Mouse (Mus musculus) B cell, adult 67 days (primary cell): ENCODE measurements around the gene Tifab. TPM values are rescaled to one million over a fixed set of nuclear protein-coding genes. Genes with fewer than 3 reads are reported as not detected.

Source experiments
- total RNA-seq, 2 experiments: library from RNA; stranded (reverse); gene quantifications; 4 replicates each; pipeline ENCODE4 v1.2.4; 2023

Tifab gene
- 1 to 10 TPM; 1.8 to 3.0 TPM for total RNA-seq

DNA sequence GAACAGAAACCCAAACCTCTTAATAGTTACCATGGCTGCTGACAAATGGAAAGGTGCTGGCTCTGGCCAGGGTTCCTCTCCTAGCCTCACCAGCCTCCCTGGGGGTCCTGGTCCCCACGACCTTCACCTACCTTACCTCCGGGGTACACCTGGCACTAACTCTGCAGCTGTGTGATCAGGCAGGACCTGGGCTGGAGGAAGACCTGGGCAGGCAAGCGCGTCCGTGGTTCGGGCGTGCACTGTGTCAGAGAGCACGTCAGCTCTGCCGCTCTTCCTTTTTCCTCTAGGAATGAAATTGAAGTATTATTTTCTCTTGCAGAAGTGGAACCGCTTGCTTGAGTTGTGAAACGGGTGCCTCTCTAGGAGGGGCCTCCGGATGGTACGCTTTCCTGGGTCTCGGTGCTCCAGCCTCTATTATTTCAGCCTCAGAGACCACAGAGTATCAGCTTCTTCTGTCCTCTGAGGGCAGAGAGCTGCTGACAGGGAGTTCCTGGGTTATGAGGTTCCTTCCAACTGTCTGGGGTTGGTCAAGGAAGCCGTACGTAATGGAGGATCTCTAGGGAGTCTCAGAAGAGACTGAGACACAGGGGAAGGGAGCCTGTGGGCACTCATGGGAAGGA lies at the start of gene Tifab:
Tifab (minus strand) TSS at position 470 of the 620 bp plus-strand sequence.

DNA sequence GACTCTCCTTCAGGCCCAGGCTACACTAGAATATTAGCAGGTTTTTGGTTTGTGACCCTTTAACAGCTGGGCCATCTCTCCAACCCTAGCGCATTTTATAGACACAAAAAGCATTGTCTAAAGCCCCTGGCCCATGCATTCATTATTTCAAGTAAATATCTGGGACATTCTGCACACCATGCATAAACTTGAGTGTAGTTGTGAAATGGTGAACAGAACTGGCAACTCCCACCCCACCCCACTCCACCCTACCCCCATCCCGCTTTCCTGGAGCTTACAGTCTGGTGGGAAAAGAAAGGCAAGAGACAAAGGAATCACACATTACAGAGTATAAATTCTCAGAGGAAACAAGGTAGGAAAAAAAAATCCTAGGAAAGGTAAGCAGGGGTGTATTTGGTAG lies 42.5 kb downstream of the Tifab start, which contains the start of gene H2afy:
H2afy (minus strand) TSS at position 162 of the 400 bp plus-strand sequence.

Other genes starting within 250 kb of the Tifab start
- gene H2afy, start 42.5 kb downstream of the Tifab start, total RNA-seq: 100 to 1,000 TPM; 288 to 301 TPM
- gene Neurog1, start 73.3 kb upstream of the Tifab start, total RNA-seq: not detected
- not detected for gene Cxcl14, start 117.7 kb upstream of the Tifab start, total RNA-seq
- not detected for gene Gm3045, start 247.7 kb upstream of the Tifab start, total RNA-seq